Mouse (Mus musculus): ENCODE results near the gene Rgs8. TPM values are rescaled to one million over a fixed set of nuclear protein-coding genes. Genes with fewer than 3 reads are reported as not detected.

The Rgs8 gene
- polyA plus RNA-seq, 1 experiment from 2014 or later = 8.3 TPM

GRCm38 (mm10) chr1:153700448-153701063 is 47.7 kb downstream of the Rgs8 start:
- Histone ChIP-seq H3K9me3 (replicated peaks) (no peaks in the 10 kb centered on the region), H3K36me3 (no peaks in the 10 kb centered on the region), H3K4me3 (no peak overlapping the region), H3K27ac (replicated peaks) (peak overlapping the region; percentile 38; the same call in 1 of the 2 replicates), H3K27me3 (ENCODE audit: low read depth, poor library complexity, severe bottlenecking) (no peaks in the 10 kb centered on the region; the same call in 1 of the 2 replicates), H3K4me1 (peaks cover 70% of the 10 kb centered on the region)
- DNase-seq (ENCODE audit: low spot score) = no peak
- WGBS = 90% methylated on average over 11 of the region's 11 CpGs

- WGBS = 83% methylated on average over 1 of the region's 1 CpGs
Measured at GRCm38 (mm10) chr1:153701461-153701860, 48.6 kb downstream of the Rgs8 start.

DNA sequence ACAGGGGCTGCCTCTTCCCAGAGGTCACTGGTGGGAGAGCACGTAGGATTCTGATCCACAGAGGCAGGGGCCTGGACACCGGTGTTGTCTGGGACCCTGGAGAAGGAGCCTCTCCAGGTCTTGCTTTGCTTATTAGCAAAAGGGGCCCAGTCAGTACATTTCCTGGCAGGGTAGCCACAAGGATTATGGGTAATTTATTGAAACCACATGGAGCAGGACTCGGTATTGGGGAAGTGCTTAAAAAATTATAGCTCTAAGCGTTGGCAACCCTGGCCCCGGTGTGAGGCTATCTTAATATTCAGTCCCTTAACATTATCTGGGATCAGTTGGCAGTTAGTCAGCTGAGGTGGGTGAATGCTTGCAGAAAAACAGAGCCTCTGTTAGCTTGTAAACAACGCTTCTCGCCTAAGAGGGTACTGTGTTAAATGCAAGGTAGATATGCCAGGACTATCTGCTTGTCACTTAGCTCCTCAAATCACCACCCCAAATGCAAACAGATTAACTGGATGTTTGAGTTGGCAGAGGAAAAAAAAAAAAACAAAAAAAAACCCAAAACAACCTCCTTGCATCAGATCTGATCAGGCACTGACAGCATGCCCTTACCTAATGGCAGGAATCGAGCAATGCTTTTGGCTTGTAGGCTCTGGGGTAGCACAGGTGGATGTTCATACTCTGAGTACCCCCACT is 49.5 kb downstream of the Rgs8 start:
- Histone ChIP-seq H3K27ac (replicated peaks) (peak overlapping the region; percentile 90), H3K4me3 (no peak overlapping the region), H3K4me1 (peaks cover 69% of the 10 kb centered on the region), H3K27me3 (ENCODE audit: low read depth, poor library complexity, severe bottlenecking) (no peaks in the 10 kb centered on the region; the same call in 1 of the 2 replicates), H3K36me3 (no peaks in the 10 kb centered on the region), H3K9me3 (replicated peaks) (no peaks in the 10 kb centered on the region)
- 82% methylated on average over 8 of the region's 8 CpGs for WGBS
- DNase-seq (ENCODE audit: low spot score) = no peak

More at GRCm38 (mm10) chr1:153701461-153701860, 48.6 kb downstream of the Rgs8 start:
- no peak for DNase-seq (ENCODE audit: low spot score)
- no peaks in the 10 kb centered on the region for H3K36me3 ChIP-seq
- H3K27ac ChIP-seq (replicated peaks) = peak overlapping the region; percentile 90; the same call in 1 of the 2 replicates
- H3K4me3 ChIP-seq = no peak overlapping the region
- H3K27me3 ChIP-seq (ENCODE audit: low read depth, poor library complexity, severe bottlenecking) = no peaks in the 10 kb centered on the region; the same call in 1 of the 2 replicates
- H3K4me1 ChIP-seq = peaks cover 70% of the 10 kb centered on the region
- H3K9me3 ChIP-seq (replicated peaks) = no peaks in the 10 kb centered on the region

- H3K4me3 ChIP-seq = peak overlapping the region; percentile 9; the same call in 1 of the 2 replicates
- no peak for DNase-seq (ENCODE audit: low spot score)
- WGBS = 53% methylated on average over 8 of the region's 8 CpGs
- peak overlapping the region; percentile 90 for H3K27ac ChIP-seq (replicated peaks)
- peaks cover 62% of the 10 kb centered on the region for H3K4me1 ChIP-seq
- no peaks in the 10 kb centered on the region; the same call in 1 of the 2 replicates for H3K27me3 ChIP-seq (ENCODE audit: low read depth, poor library complexity, severe bottlenecking)
- no peaks in the 10 kb centered on the region for H3K9me3 ChIP-seq (replicated peaks)
- no peaks in the 10 kb centered on the region for H3K36me3 ChIP-seq
Measured at GRCm38 (mm10) chr1:153702853-153703410, 50.1 kb downstream of the Rgs8 start.

- H3K4me3 ChIP-seq = peak overlapping the region; percentile 9
- 2% methylated on average over 12 of the region's 12 CpGs for WGBS
- H3K4me1 ChIP-seq = peaks cover 58% of the 10 kb centered on the region
Measured at GRCm38 (mm10) chr1:153703445-153703991, 50.7 kb downstream of the Rgs8 start.

GRCm38 (mm10) chr1:153704174-153704573 is 51.3 kb downstream of the Rgs8 start:
- Histone ChIP-seq H3K27me3 (ENCODE audit: low read depth, poor library complexity, severe bottlenecking) (no peaks in the 10 kb centered on the region; the same call in 1 of the 2 replicates), H3K4me1 (peaks cover 51% of the 10 kb centered on the region), H3K27ac (replicated peaks) (peak overlapping the region; percentile 90), H3K9me3 (replicated peaks) (no peaks in the 10 kb centered on the region), H3K36me3 (no peaks in the 10 kb centered on the region), H3K4me3 (peak overlapping the region; percentile 9; the same call in 1 of the 2 replicates)
- peak; percentile 32 for DNase-seq (ENCODE audit: low spot score)
- WGBS = 11% methylated on average over 7 of the region's 7 CpGs

More at GRCm38 (mm10) chr1:153703445-153703991, 50.7 kb downstream of the Rgs8 start:
- H3K27ac ChIP-seq (replicated peaks) = peak overlapping the region; percentile 90
- H3K9me3 ChIP-seq (replicated peaks) = no peaks in the 10 kb centered on the region
- no peaks in the 10 kb centered on the region; the same call in 1 of the 2 replicates for H3K27me3 ChIP-seq (ENCODE audit: low read depth, poor library complexity, severe bottlenecking)
- peak; percentile 83 for DNase-seq (ENCODE audit: low spot score)
- H3K36me3 ChIP-seq = no peaks in the 10 kb centered on the region

GRCm38 (mm10) chr1:153704996-153705395 is 52.2 kb downstream of the Rgs8 start:
- WGBS = 18% methylated on average over 3 of the region's 3 CpGs
- no peak overlapping the region for H3K4me3 ChIP-seq
- H3K27ac ChIP-seq (replicated peaks) = peak overlapping the region; percentile 90
- no peaks in the 10 kb centered on the region for H3K9me3 ChIP-seq (replicated peaks)
- peaks cover 51% of the 10 kb centered on the region for H3K4me1 ChIP-seq
- H3K27me3 ChIP-seq (ENCODE audit: low read depth, poor library complexity, severe bottlenecking) = no peaks in the 10 kb centered on the region; the same call in 1 of the 2 replicates
- peak; percentile 30 for DNase-seq (ENCODE audit: low spot score)
- no peaks in the 10 kb centered on the region for H3K36me3 ChIP-seq

- Histone ChIP-seq H3K9me3 (replicated peaks) (no peaks in the 10 kb centered on the region), H3K27me3 (ENCODE audit: low read depth, poor library complexity, severe bottlenecking) (no peaks in the 10 kb centered on the region), H3K4me3 (no peak overlapping the region), H3K36me3 (no peaks in the 10 kb centered on the region), H3K27ac (replicated peaks) (no peak overlapping the region), H3K4me1 (peaks cover 31% of the 10 kb centered on the region)
- WGBS = 92% methylated on average over 5 of the region's 5 CpGs
- DNase-seq (ENCODE audit: low spot score) = no peak
Measured at GRCm38 (mm10) chr1:153708626-153709025, 55.8 kb downstream of the Rgs8 start.

- H3K4me1 ChIP-seq = peaks cover 23% of the 10 kb centered on the region
- no peaks in the 10 kb centered on the region for H3K9me3 ChIP-seq (replicated peaks)
- DNase-seq (ENCODE audit: low spot score) = no peak
- no peak overlapping the region for H3K27ac ChIP-seq (replicated peaks)
- H3K4me3 ChIP-seq = no peak overlapping the region
- no peaks in the 10 kb centered on the region for H3K36me3 ChIP-seq
- no peaks in the 10 kb centered on the region for H3K27me3 ChIP-seq (ENCODE audit: low read depth, poor library complexity, severe bottlenecking)
- 83% methylated on average over 5 of the region's 5 CpGs for WGBS
Measured at GRCm38 (mm10) chr1:153709451-153709850, 56.6 kb downstream of the Rgs8 start.

DNA sequence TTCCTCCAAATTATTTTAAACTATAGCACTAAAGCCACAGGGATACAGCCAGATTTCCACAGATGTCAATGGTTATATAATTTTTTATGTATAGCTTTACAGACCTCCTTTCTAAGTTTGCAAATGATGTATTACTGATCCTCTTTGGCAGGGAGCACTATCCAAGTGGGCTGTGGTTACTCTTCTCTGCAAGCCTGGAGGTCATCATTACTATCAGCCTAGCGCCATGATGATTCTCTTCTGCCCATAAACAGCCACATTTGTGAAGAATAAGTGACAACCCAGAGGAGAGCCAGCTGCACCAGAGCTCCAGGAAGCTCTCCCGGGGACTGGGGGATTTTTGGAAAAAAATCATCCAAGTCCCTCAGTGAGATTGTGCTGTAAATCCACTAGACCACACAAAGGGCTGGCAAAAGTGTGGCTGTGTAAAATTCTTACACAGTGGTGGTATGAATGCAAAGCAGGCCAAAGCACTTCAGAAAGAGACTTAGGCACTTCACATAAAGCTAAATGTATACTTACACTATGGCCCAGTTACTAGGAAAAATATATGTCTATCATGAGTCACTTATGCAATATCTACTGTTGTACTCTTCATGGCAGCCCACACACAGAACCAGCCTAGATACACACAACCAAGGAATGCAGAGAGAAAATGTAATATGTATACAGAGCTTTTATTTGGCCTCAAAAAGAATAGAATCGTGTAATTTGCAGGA is 58.9 kb downstream of the Rgs8 start:
- WGBS = 83% methylated on average over 3 of the region's 3 CpGs
- DNase-seq (ENCODE audit: low spot score) = no peak
- Histone ChIP-seq H3K4me1 (peaks cover 12% of the 10 kb centered on the region), H3K9me3 (replicated peaks) (no peaks in the 10 kb centered on the region), H3K4me3 (no peak overlapping the region), H3K27ac (replicated peaks) (no peak overlapping the region), H3K36me3 (no peaks in the 10 kb centered on the region), H3K27me3 (ENCODE audit: low read depth, poor library complexity, severe bottlenecking) (no peaks in the 10 kb centered on the region)

DNA sequence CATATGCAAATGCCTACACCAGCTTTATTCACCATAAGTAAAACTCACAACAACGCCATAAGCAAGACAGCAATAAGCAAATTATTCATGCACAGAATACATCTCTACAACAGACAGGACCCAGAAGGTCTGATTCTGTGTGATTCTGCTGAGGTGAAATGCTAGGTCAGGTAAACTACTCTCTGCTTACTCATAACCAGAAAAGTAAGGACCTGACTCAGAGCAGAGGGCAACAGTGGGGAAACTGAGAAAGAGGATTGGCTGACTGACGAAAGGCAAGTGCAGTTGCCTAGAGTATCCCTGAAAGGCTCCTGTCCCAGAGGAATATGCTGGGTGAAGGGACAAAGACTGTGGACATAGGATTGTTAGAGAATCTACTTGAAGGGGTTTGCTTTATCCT is 59.8 kb downstream of the Rgs8 start:
- no peak for DNase-seq (ENCODE audit: low spot score)
- Histone ChIP-seq H3K36me3 (no peaks in the 10 kb centered on the region), H3K4me1 (peaks cover 12% of the 10 kb centered on the region), H3K9me3 (replicated peaks) (no peaks in the 10 kb centered on the region), H3K4me3 (no peak overlapping the region), H3K27me3 (ENCODE audit: low read depth, poor library complexity, severe bottlenecking) (no peaks in the 10 kb centered on the region), H3K27ac (replicated peaks) (no peak overlapping the region)
- WGBS = 93% methylated on average over 2 of the region's 2 CpGs

DNA sequence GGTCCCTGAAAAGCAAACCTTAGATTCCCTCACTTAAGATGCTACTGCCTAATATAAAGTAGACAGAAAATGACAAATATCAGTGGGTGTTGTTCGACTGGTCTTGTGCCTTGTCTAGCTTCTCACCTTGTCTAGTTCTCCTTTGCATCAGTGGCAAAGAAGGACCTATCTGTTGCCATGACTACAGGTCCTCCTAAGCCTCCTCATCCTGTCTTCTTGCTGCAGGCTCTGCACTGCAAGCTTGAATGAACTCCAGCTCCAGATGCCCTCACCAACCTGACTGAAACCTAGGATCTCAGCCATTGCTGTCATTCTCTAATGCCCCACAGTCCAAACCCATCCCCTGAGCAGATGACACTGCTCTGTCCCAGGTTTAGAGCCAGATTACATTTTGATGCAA is 65.2 kb downstream of the Rgs8 start:
- H3K4me1 ChIP-seq = no peaks in the 10 kb centered on the region
- no peaks in the 10 kb centered on the region for H3K27me3 ChIP-seq (ENCODE audit: low read depth, poor library complexity, severe bottlenecking)
- H3K4me3 ChIP-seq = no peak overlapping the region
- H3K9me3 ChIP-seq (replicated peaks) = no peaks in the 10 kb centered on the region
- DNase-seq (ENCODE audit: low spot score) = no peak
- no peaks in the 10 kb centered on the region for H3K36me3 ChIP-seq
- H3K27ac ChIP-seq (replicated peaks) = no peak overlapping the region
- WGBS = 89% methylated on average over 1 of the region's 1 CpGs
